In the genomic region with DNA sequence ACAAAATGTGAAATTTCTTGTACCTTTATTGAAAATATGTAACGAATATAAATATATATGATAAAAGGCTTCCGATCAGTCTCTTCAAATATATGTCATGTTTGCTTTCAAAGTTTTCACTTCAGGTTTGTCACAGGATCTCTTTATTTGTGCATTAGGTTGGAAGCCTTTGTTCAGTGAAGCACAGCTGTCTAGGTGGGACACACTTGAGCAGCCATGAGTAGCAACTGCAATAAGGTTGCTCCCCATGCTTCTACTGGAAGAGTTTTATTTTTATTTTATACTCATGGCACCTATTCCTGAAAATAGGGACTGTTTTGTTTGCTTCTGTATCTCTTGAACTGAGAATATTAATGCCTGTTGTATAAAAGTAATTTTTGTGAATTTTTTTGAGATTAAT, we compare ENCODE assay signal across 19 mouse cellular contexts. TPM values are rescaled to one million over a fixed set of nuclear protein-coding genes. Genes with fewer than 3 reads are reported as not detected.
DNase-seq lines count a peak whose midpoint lies in the region; ATAC-seq and TF ChIP-seq lines count a peak whose summit lies in the region.
"Had no signal": no experiment of that assay in that cellular context is flagged by ENCODE, and none has a peak within 500 bp of the region (broad histone marks: within the 10 kb centered on the region; RNA-seq: fewer than 3 reads in every experiment).

No protein-coding gene starts in this region.

- no peak overlapping the region for H3K9ac ChIP-seq in kidney, embryonic 15.5 days
- H3K9ac ChIP-seq: hindbrain, embryonic 14.5 days; limb, embryonic 13.5 days had no signal

- H3ac ChIP-seq in myocyte (ENCODE audit: control insufficient read depth, insufficient read length) = no peak overlapping the region

- intact Hi-C loops in gastrocnemius, adult 2 months (cut with DNase I) = loop anchor here (10.0 kb wide), 1 partner anchor 121 kb away; a partner anchor contains a TSS
- intact Hi-C loops in gastrocnemius, postnatal 14 days (cut with DNase I; ENCODE audit: low total_unique reads) = no loop called here

- H3K4me1 ChIP-seq in kidney, embryonic 15.5 days = peaks cover 57% of the 10 kb centered on the region

- TF ChIP-seq POLR2A in myocyte (IDR thresholded peaks at IDR 0.05; ENCODE audit: insufficient read length, low read depth) = no peak

- TF ChIP-seq CTCF in gastrocnemius, adult 2 months (IDR thresholded peaks at IDR 0.05) = no peak

- no peak overlapping the region for H3K4me2 ChIP-seq in kidney, embryonic 15.5 days
- peak overlapping the region; percentile 30 for H3K4me2 ChIP-seq in myocyte (ENCODE audit: low read depth)
- H3K4me2 ChIP-seq: hindbrain, embryonic 14.5 days; limb, embryonic 13.5 days had no signal

- DNase-seq in gastrocnemius, adult 2 months = no peak
- no peak for DNase-seq in gastrocnemius, postnatal 14 days
- no peak for DNase-seq in kidney, adult 8-10 months
- DNase-seq in kidney, postnatal 36 days = peak; percentile 46 to 52
- DNase-seq in B cell, adult 2 months = no peak
- no peak for DNase-seq in heart, adult 9 months (ENCODE audit: low spot score in 2 of 2)
- DNase-seq: cerebellum, adult 9-11 months; gastrocnemius, postnatal 25 days; heart, postnatal 10 days; layer of hippocampus, postnatal 36 days; thymus, postnatal 36 days had no signal

- H3K79me2 ChIP-seq in myocyte (ENCODE audit: control insufficient read depth, insufficient read depth) = peaks cover 100% of the 10 kb centered on the region

- H3K27ac ChIP-seq in gastrocnemius, adult 2 months = peak overlapping the region; percentile 88
- no peak overlapping the region; the same call in 1 of the 2 replicates for H3K27ac ChIP-seq in kidney, embryonic 15.5 days
- H3K27ac ChIP-seq: hindbrain, embryonic 14.5 days; layer of hippocampus, adult 2 months; limb, embryonic 13.5 days; macrophage; midbrain, embryonic 10.5 days had no signal

- H3K9me3 ChIP-seq in kidney, embryonic 15.5 days (replicated peaks) = no peaks in the 10 kb centered on the region
- H3K9me3 ChIP-seq: limb, embryonic 13.5 days; midbrain, embryonic 10.5 days had no signal

- H3K4me3 ChIP-seq in gastrocnemius, adult 2 months = no peak overlapping the region
- no peak overlapping the region for H3K4me3 ChIP-seq in kidney, embryonic 15.5 days (replicated peaks)
- no peak overlapping the region for H3K4me3 ChIP-seq in myocyte
- H3K4me3 ChIP-seq: layer of hippocampus, adult 2 months; limb, embryonic 13.5 days; midbrain, embryonic 10.5 days had no signal

- no peaks in the 10 kb centered on the region for H3K27me3 ChIP-seq in kidney, embryonic 15.5 days
- no peaks in the 10 kb centered on the region for H3K27me3 ChIP-seq in myocyte (ENCODE audit: control insufficient read depth, insufficient read depth, insufficient read length)
- H3K27me3 ChIP-seq: limb, embryonic 13.5 days had no signal

- 71% methylated on average over 2 of the region's 2 CpGs for WGBS in kidney, embryonic 15.5 days

- no peaks in the 10 kb centered on the region for H3K36me3 ChIP-seq in kidney, embryonic 15.5 days
- H3K36me3 ChIP-seq in myocyte (ENCODE audit: control insufficient read depth, insufficient read depth) = no peaks in the 10 kb centered on the region
- H3K36me3 ChIP-seq: limb, embryonic 13.5 days; midbrain, embryonic 10.5 days had no signal

- peak; percentile 56; the same call in 1 of the 2 replicates for ATAC-seq in kidney, embryonic 15.5 days (replicated peaks; ENCODE audit: low FRiP score)
- ATAC-seq: forebrain, embryonic 14.5 days had no signal

TF ChIP-seq in myocyte, 11 proteins besides CTCF, POLR2A, EP300 and RAD21:
- peak in 1 of 3 experiments; percentile 1 for TF ChIP-seq MYOG (IDR thresholded peaks at IDR 0.05; ENCODE audit: control insufficient read depth in 1 of 3, insufficient read depth in 1 of 3, insufficient read length in 2 of 3, low read depth in 2 of 3)
- no peak for TF ChIP-seq SRF (IDR thresholded peaks at IDR 0.05; ENCODE audit: control insufficient read depth, insufficient read length, low read depth)
- peak in 1 of 3 experiments; percentile 9 for TF ChIP-seq MYOD1 (IDR thresholded peaks at IDR 0.05; ENCODE audit: control insufficient read depth in 1 of 3, insufficient read length in 2 of 3, low read depth in 2 of 3)
- TF ChIP-seq CEBPB (IDR thresholded peaks at IDR 0.05; ENCODE audit: insufficient read depth, poor library complexity, severe bottlenecking) = no peak

RNA-seq across cellular contexts. Expression of a gene that starts 14.3 kb away (rescaled TPM):
- total RNA-seq in gastrocnemius, adult 2 months (2021) = 10 to 100 TPM; 87.9 to 93.4 TPM
- total RNA-seq in gastrocnemius, postnatal 14 days (2021) = 100 to 1,000 TPM; 111 to 140 TPM
- 39.1 and 39.9 TPM in 2 replicates for polyA plus RNA-seq in kidney, embryonic 15.5 days (2015; fragmentation: Nextera tagmentation; extraction: Ambion mirVana)
- polyA plus RNA-seq in myocyte (2012; fragmentation: generic; extraction: Trizol) = 40.1 TPM

Comparison
In these comparisons a context has a peak if more than half of its experiments do, and no peak if none do; other contexts are left out.
1. DNase-seq: peak in kidney, postnatal 36 days (2 of 2); none in gastrocnemius, adult 2 months (single experiment), gastrocnemius, postnatal 14 days (single experiment), kidney, adult 8-10 months (0 of 2), B cell, adult 2 months (0 of 2) and heart, adult 9 months (0 of 2).